Mouse (Mus musculus) left cerebral cortex, postnatal 36 days (tissue): ENCODE results near the gene Josd1. TPM values are rescaled to one million over a fixed set of nuclear protein-coding genes. Genes with fewer than 3 reads are reported as not detected.

ENCODE experiments used
- DNase-seq, 2 experiments: peaks; one replicate each; pipeline ENCODE4 v3.0.0; 2021 to 2022; ENCODE audit warnings: low spot score in 2 of 2, mixed read lengths in 1 of 2
- intact Hi-C: fragments of 180-260 bp; cut with DNase I; formaldehyde crosslinking; loops from one replicate; pipeline ENCODE4 v1.15.1; 2025
- total RNA-seq, 2 experiments: library from RNA; stranded (reverse); gene quantifications; 2 replicates each; pipeline ENCODE4 v1.2.3; 2021

Gene Josd1
- total RNA-seq, 2 experiments from 2014 or later: 64.0 to 69.3 TPM

- DNase-seq: peak; percentile 87 to 91
- intact Hi-C loops: loop anchor here (2.0 kb wide), 1 partner anchor 16 kb away; the partner anchor contains the start of gene Josd1
These were observed 17.3 kb downstream of the Josd1 start, which contains the start of gene Tomm22 for GRCm38 (mm10) chr15:79670249-79670971. Tomm22 (plus strand) TSS chr15:79670861.

GRCm38 (mm10) chr15:79669195-79669594, 18.5 kb downstream of the Josd1 start:
- intact Hi-C loops: no loop called here

GRCm38 (mm10) chr15:79664666-79665065, 23.1 kb downstream of the Josd1 start:
- intact Hi-C loops: no loop called here
- DNase-seq: peak in 1 of 2 experiments; percentile 32

More at GRCm38 (mm10) chr15:79669195-79669594, 18.5 kb downstream of the Josd1 start:
- DNase-seq: no peak

- DNase-seq: no peak
- intact Hi-C loops: no loop called here
These were observed 25.9 kb downstream of the Josd1 start for GRCm38 (mm10) chr15:79661852-79662251.

GRCm38 (mm10) chr15:79658531-79659375, 29.0 kb downstream of the Josd1 start, which contains the start of the genes Fam227a and Cby1:
Fam227a (minus strand) TSS chr15:79658956.
Cby1 (plus strand) TSS chr15:79659199.
- peak; percentile 97 to 98 for DNase-seq
- intact Hi-C loops: loop anchor here (10.0 kb wide), 1 partner anchor 434 kb away; the partner anchor contains the start of genes Gm49486 and Pick1

- DNase-seq: peak; percentile 78 to 83
- intact Hi-C loops: loop anchor here (10.0 kb wide), 1 partner anchor 433 kb away; the partner anchor contains the start of genes Gm49486 and Pick1
These were observed 29.7 kb downstream of the Josd1 start for GRCm38 (mm10) chr15:79657837-79658530.

GRCm38 (mm10) chr15:79656451-79656850, 31.3 kb downstream of the Josd1 start:
- intact Hi-C loops: loop anchor here (10.0 kb wide), 1 partner anchor 432 kb away; the partner anchor contains the start of genes Gm49486 and Pick1
- DNase-seq: peak; percentile 48 to 62

GRCm38 (mm10) chr15:79651481-79651880, 36.2 kb downstream of the Josd1 start:
- intact Hi-C loops: loop anchor here (10.0 kb wide), 1 partner anchor 427 kb away; the partner anchor contains the start of genes Gm49486 and Pick1

GRCm38 (mm10) chr15:79650569-79650968, 37.1 kb downstream of the Josd1 start:
- DNase-seq: no peak
- intact Hi-C loops: loop anchor here (10.0 kb wide), 1 partner anchor 426 kb away; the partner anchor contains the start of genes Gm49486 and Pick1

More at GRCm38 (mm10) chr15:79651481-79651880, 36.2 kb downstream of the Josd1 start:
- DNase-seq: no peak

GRCm38 (mm10) chr15:79648130-79648529, 39.6 kb downstream of the Josd1 start:
- intact Hi-C loops: no loop called here
- DNase-seq: peak in 1 of 2 experiments; percentile 35

- intact Hi-C loops: no loop called here
- no peak for DNase-seq
These were observed 42.2 kb downstream of the Josd1 start for GRCm38 (mm10) chr15:79645483-79645882.

GRCm38 (mm10) chr15:79641135-79641817, 46.4 kb downstream of the Josd1 start:
- intact Hi-C loops: no loop called here
- peak; percentile 28 to 54 for DNase-seq

- no peak for DNase-seq
These were observed 57.2 kb downstream of the Josd1 start for GRCm38 (mm10) chr15:79630471-79630870.

More at GRCm38 (mm10) chr15:79630471-79630870, 57.2 kb downstream of the Josd1 start:
- intact Hi-C loops: no loop called here

Other genes with a start within 250 kb of the Josd1 start
- 100 to 1,000 TPM; 135 to 154 TPM for gene Csnk1e, start 232.4 kb downstream of the Josd1 start, total RNA-seq
- 100 to 1,000 TPM; 207 to 223 TPM for gene Kcnj4, start 182.7 kb downstream of the Josd1 start, total RNA-seq
- gene Kdelr3, start 171.5 kb downstream of the Josd1 start, total RNA-seq: 1 to 10 TPM in 1 of 2 experiments, under 1 TPM in 1; 0.59 to 1.1 TPM
- gene Ddx17, start 141.2 kb downstream of the Josd1 start, total RNA-seq: 100 to 1,000 TPM; 265 to 366 TPM
- 1 to 10 TPM; 1.3 to 1.4 TPM for gene Dmc1, start 82.8 kb downstream of the Josd1 start, total RNA-seq
- 10 to 100 TPM in 1 of 2 experiments, 1 to 10 TPM in 1; 8.0 to 13.2 TPM for gene Fam227a, start 29.0 kb downstream of the Josd1 start, total RNA-seq
- gene Cby1, start 28.7 kb downstream of the Josd1 start, total RNA-seq: 10 to 100 TPM; 43.5 to 56.1 TPM
- 10 to 100 TPM; 90.7 to 100.0 TPM for gene Tomm22, start 17.1 kb downstream of the Josd1 start, total RNA-seq
- gene Gtpbp1, start 2.9 kb upstream of the Josd1 start, total RNA-seq: 10 to 100 TPM; 45.1 to 47.1 TPM
- 10 to 100 TPM; 43.2 to 47.5 TPM for gene Sun2, start 54.6 kb upstream of the Josd1 start, total RNA-seq
- 10 to 100 TPM; 50.7 to 51.3 TPM for gene Dnal4, start 89.9 kb upstream of the Josd1 start, total RNA-seq
- gene Nptxr, start 116.8 kb upstream of the Josd1 start, total RNA-seq: 100 to 1,000 TPM; 800 to 830 TPM
- 10 to 100 TPM; 17.3 to 19.1 TPM for gene Npcd, start 146.3 kb upstream of the Josd1 start, total RNA-seq
- gene Cbx6, start 146.8 kb upstream of the Josd1 start, total RNA-seq: 100 to 1,000 TPM; 412 to 417 TPM
- 1 to 10 TPM; 4.9 to 5.1 TPM for gene Apobec3, start 203.7 kb upstream of the Josd1 start, total RNA-seq